ENCODE assay signal across 8 mouse cellular contexts in the genomic region with DNA sequence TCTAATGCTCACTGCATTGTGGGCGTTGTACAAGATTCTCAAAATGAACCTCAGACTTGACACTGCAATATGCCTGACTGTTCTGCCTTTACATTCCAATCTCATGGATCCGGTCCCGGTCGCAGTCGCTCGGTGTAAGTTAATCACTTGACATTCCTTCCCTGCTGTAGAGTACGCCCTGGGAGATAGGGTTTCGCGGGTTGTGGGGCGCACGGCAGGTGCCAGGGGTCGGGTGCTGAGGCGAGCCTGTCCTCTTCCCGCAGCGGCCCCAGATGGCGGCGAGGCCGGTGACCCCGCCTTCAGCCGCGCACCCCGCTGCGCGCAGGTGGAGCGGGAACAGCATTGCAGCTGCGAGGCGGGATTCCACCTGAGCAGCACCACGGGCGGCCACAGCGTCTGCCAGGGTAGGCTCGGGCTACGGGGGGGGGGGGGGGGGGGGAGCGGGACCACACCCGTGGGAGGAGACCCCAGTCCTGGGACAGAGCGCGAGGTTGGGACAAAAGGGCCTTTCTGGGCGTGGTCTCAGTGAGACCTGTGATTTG. TPM values are rescaled to one million over a fixed set of nuclear protein-coding genes. Genes with fewer than 3 reads are reported as not detected.
A peak's percentile ranks its signal among the peaks of the same experiment; 100 is the strongest.
DNase-seq lines count a peak whose midpoint lies in the region; ATAC-seq and TF ChIP-seq lines count a peak whose summit lies in the region.

No protein-coding gene starts in this region.

- H3K4me1 ChIP-seq in lung, postnatal 0 days (ENCODE audit: insufficient read depth, low read depth, low read length), result no peaks in the 10 kb centered on the region
- peaks cover 4% of the 10 kb centered on the region; the same call in 1 of the 2 replicates for H3K4me1 ChIP-seq in kidney, postnatal 0 days (replicated peaks; ENCODE audit: insufficient read depth, low read length)
- H3K4me1 ChIP-seq in neural tube, embryonic 13.5 days (replicated peaks), result peaks cover 7% of the 10 kb centered on the region

- H3K9me3 ChIP-seq in lung, postnatal 0 days (ENCODE audit: low read length), result no peaks in the 10 kb centered on the region
- no peaks in the 10 kb centered on the region for H3K9me3 ChIP-seq in kidney, postnatal 0 days (replicated peaks; ENCODE audit: low read length)
- H3K9me3 ChIP-seq in neural tube, embryonic 13.5 days, result no peaks in the 10 kb centered on the region

- TF ChIP-seq CTCF in lung, postnatal 0 days (IDR thresholded peaks at IDR 0.05), result no peak
- TF ChIP-seq CTCF in kidney, postnatal 0 days (IDR thresholded peaks at IDR 0.05; ENCODE audit: low read depth), result no peak

- H3K4me3 ChIP-seq in lung, postnatal 0 days (ENCODE audit: low read depth, low read length), result peak overlapping the region; percentile 28
- H3K4me3 ChIP-seq in kidney, postnatal 0 days (replicated peaks; ENCODE audit: low read depth, low read length), result peak overlapping the region; percentile 29; the same call in 1 of the 2 replicates
- peak overlapping the region; percentile 43 for H3K4me3 ChIP-seq in neural tube, embryonic 13.5 days

- H3K27ac ChIP-seq in lung, postnatal 0 days (ENCODE audit: low read length), result no peak overlapping the region
- no peak overlapping the region for H3K27ac ChIP-seq in kidney, postnatal 0 days
- no peak overlapping the region for H3K27ac ChIP-seq in neural tube, embryonic 13.5 days (replicated peaks)

- no peaks in the 10 kb centered on the region for H3K36me3 ChIP-seq in lung, postnatal 0 days (ENCODE audit: insufficient read depth, low read length)
- H3K36me3 ChIP-seq in kidney, postnatal 0 days (ENCODE audit: insufficient read depth, low read length), result no peaks in the 10 kb centered on the region
- no peaks in the 10 kb centered on the region for H3K36me3 ChIP-seq in neural tube, embryonic 13.5 days

- peak overlapping the region; percentile 61 for H3K4me2 ChIP-seq in lung, postnatal 0 days (replicated peaks; ENCODE audit: low read depth, low read length)
- H3K4me2 ChIP-seq in kidney, postnatal 0 days (ENCODE audit: low read length), result peak overlapping the region; percentile 71
- H3K4me2 ChIP-seq in neural tube, embryonic 13.5 days, result peak overlapping the region; percentile 77

- no peaks in the 10 kb centered on the region for H3K27me3 ChIP-seq in lung, postnatal 0 days (replicated peaks; ENCODE audit: insufficient read depth, low read length)
- no peaks in the 10 kb centered on the region for H3K27me3 ChIP-seq in kidney, postnatal 0 days (ENCODE audit: insufficient read depth, low read length)
- 0 out of 2 replicates have a peak, but pooled peaks cover 4% of the 10 kb centered on the region for H3K27me3 ChIP-seq in neural tube, embryonic 13.5 days

- peak; percentile 44; the same call in 1 of the 2 replicates for ATAC-seq in lung, postnatal 0 days
- ATAC-seq in kidney, postnatal 0 days (replicated peaks; ENCODE audit: low FRiP score, low read depth), result peak; percentile 37
- ATAC-seq in neural tube, embryonic 13.5 days (ENCODE audit: low read depth), result peak; percentile 43
- ATAC-seq in inflammation-experienced regulatory T-cells, adult 6 months, result no peak
- ATAC-seq in erythroblast, adult 5-6 weeks (replicated peaks; ENCODE audit: low FRiP score, poor library complexity, severe bottlenecking), result no peak

- DNase-seq in lung, postnatal 0 days (ENCODE audit: low spot score), result peak; percentile 5
- DNase-seq in lung, postnatal 4 days, result no peak
- peak; percentile 23 for DNase-seq in embryo, embryonic 9.5 days (ENCODE audit: extremely low spot score)
- DNase-seq in kidney, postnatal 0 days (ENCODE audit: low spot score), result peak; percentile 45
- no peak for DNase-seq in right cerebral cortex, adult 18-20 months

- WGBS in lung, postnatal 0 days, result 4% methylated on average over 34 of the region's 37 CpGs
- 7% methylated on average over 34 of the region's 37 CpGs for WGBS in kidney, postnatal 0 days
- WGBS in neural tube, embryonic 13.5 days, result 5% methylated on average over 35 of the region's 37 CpGs

- no peak overlapping the region for H3K9ac ChIP-seq in lung, postnatal 0 days (replicated peaks; ENCODE audit: low read depth)
- peak overlapping the region; percentile 47; the same call in 1 of the 2 replicates for H3K9ac ChIP-seq in kidney, postnatal 0 days (ENCODE audit: low read depth, low read length)
- H3K9ac ChIP-seq in neural tube, embryonic 13.5 days, result peak overlapping the region; percentile 68

- no peak for TF ChIP-seq EP300 in lung, postnatal 0 days (IDR thresholded peaks at IDR 0.05)

RNA-seq across cellular contexts. Expression of a gene that starts 29.5 kb away (rescaled TPM):
- 0.64 and 0.89 TPM in 2 replicates for polyA plus RNA-seq in lung, postnatal 0 days (2015; fragmentation: Nextera tagmentation; extraction: Ambion mirVana)
- polyA plus RNA-seq in kidney, postnatal 0 days (2015; fragmentation: Nextera tagmentation; extraction: Ambion mirVana), result 7.9 and 8.0 TPM in 2 replicates
- 1.9 and 2.7 TPM in 2 replicates for polyA plus RNA-seq in neural tube, embryonic 13.5 days (2015; fragmentation: Nextera tagmentation; extraction: Ambion mirVana)
- under 1 TPM in 1 of 3 experiments, not detected in 2; 0.20 TPM for polyA plus RNA-seq in inflammation-experienced regulatory T-cells, adult 6 months (2017; shearing (Covaris generic))
- not detected in 2 replicates for total RNA-seq in erythroblast, adult 5-6 weeks (2015; ENCODE audit: low replicate concordance)
- 0.09 TPM in 1 of 2 replicates, not detected in the other for total RNA-seq in erythroblast, adult 5-6 weeks (2017; ENCODE audit: low replicate concordance)

RNA-seq across cellular contexts. Expression of a gene that starts 51.6 kb away (rescaled TPM):
- 5.6 and 5.8 TPM in 2 replicates for polyA plus RNA-seq in lung, postnatal 0 days (2015; fragmentation: Nextera tagmentation; extraction: Ambion mirVana)
- 9.1 and 9.4 TPM in 2 replicates for polyA plus RNA-seq in kidney, postnatal 0 days (2015; fragmentation: Nextera tagmentation; extraction: Ambion mirVana)
- 9.4 and 10.9 TPM in 2 replicates for polyA plus RNA-seq in neural tube, embryonic 13.5 days (2015; fragmentation: Nextera tagmentation; extraction: Ambion mirVana)
- 1 to 10 TPM; 8.2 to 8.5 (median 8.4) TPM for polyA plus RNA-seq in inflammation-experienced regulatory T-cells, adult 6 months (2017; shearing (Covaris generic))
- 0.58 and 2.9 TPM in 2 replicates for total RNA-seq in erythroblast, adult 5-6 weeks (2015; ENCODE audit: low replicate concordance)
- 0.70 and 0.94 TPM in 2 replicates for total RNA-seq in erythroblast, adult 5-6 weeks (2017; ENCODE audit: low replicate concordance)

Comparison
In these comparisons a context has a peak if more than half of its experiments do, and no peak if none do; other contexts are left out.
1. DNase-seq: peak in lung, postnatal 0 days (single experiment), embryo, embryonic 9.5 days (single experiment) and kidney, postnatal 0 days (single experiment); none in lung, postnatal 4 days (0 of 2) and right cerebral cortex, adult 18-20 months (single experiment).
2. ATAC-seq: peak in lung, postnatal 0 days (single experiment), kidney, postnatal 0 days (single experiment) and neural tube, embryonic 13.5 days (single experiment); none in inflammation-experienced regulatory T-cells, adult 6 months (single experiment) and erythroblast, adult 5-6 weeks (single experiment).
3. Peak in every context shown above with its lines, with median percentiles within 50 percentile points of each other: H3K4me2 ChIP-seq and H3K4me3 ChIP-seq.